Mouse (Mus musculus): ENCODE results near the gene Hccs. TPM values are rescaled to one million over a fixed set of nuclear protein-coding genes. Genes with fewer than 3 reads are reported as not detected.

The Hccs gene
- 19.5 and 21.2 TPM in 2 replicates for polyA plus RNA-seq (2012; rRNA removed)

GRCm38 (mm10) chrX:169319945-169320667, at the start of gene Hccs:
TSS of gene Hccs (minus strand) at chrX:169320372.

Other genes with a start within 250 kb of the Hccs start
- gene Amelx, start 133.2 kb downstream of the Hccs start, polyA plus RNA-seq (2012; rRNA removed), result not detected in 2 replicates